Mouse (Mus musculus) midbrain, embryonic 11.5 days (tissue): ENCODE results near the gene Gstm3. TPM values are rescaled to one million over a fixed set of nuclear protein-coding genes. Genes with fewer than 3 reads are reported as not detected.
"Not testable (repeated sequence)": the region's sequence is repeated elsewhere in the genome, so short reads cannot be mapped to it uniquely, and the experiment has no call there.

ENCODE experiments used
- ATAC-seq: fragments of 200-750 bp; cut with Nextera tagmentation; 2 replicates; pipeline ENCODE4 v1.8.0; 2017; ENCODE audit warnings: moderate TSS enrichment, moderate library complexity; ENCODE audit not compliant: low FRiP score
- DNase-seq: peaks from one replicate; pipeline ENCODE4 v3.0.0; 2015; ENCODE audit warnings: low spot score; ENCODE audit errors: missing footprints
- H3K27ac ChIP-seq: fragments of 300-500 bp; sonication (generic); 2 replicates; pipeline ENCODE4 v1.5.1; 2014; ENCODE audit warnings: low read depth, low read length
- H3K27me3 ChIP-seq: fragments of 300-500 bp; sonication (generic); 2 replicates; pipeline ENCODE4 v1.6.1; 2014; ENCODE audit warnings: mild to moderate bottlenecking, low read length, moderate library complexity, mixed read lengths; ENCODE audit not compliant: control insufficient read depth, insufficient read depth
- H3K36me3 ChIP-seq: fragments of 300-500 bp; sonication (generic); 2 replicates; pipeline ENCODE4 v1.6.1; 2014; ENCODE audit warnings: mild to moderate bottlenecking, low read length, moderate library complexity, mixed read lengths; ENCODE audit not compliant: control insufficient read depth, insufficient read depth
- H3K4me1 ChIP-seq: fragments of 300-500 bp; sonication (generic); 2 replicates; pipeline ENCODE4 v1.6.1; 2014; ENCODE audit warnings: low read length; ENCODE audit not compliant: control insufficient read depth, insufficient read depth
- H3K4me2 ChIP-seq: fragments of 300-500 bp; sonication (generic); 2 replicates; pipeline ENCODE4 v1.6.1; 2014; ENCODE audit warnings: mild to moderate bottlenecking, moderate library complexity
- H3K4me3 ChIP-seq: fragments of 300-500 bp; sonication (generic); 2 replicates; pipeline ENCODE4 v1.5.1; 2014; ENCODE audit warnings: low read depth, low read length
- H3K9ac ChIP-seq: fragments of 300-500 bp; sonication (generic); 2 replicates; pipeline ENCODE4 v1.6.1; 2014; ENCODE audit warnings: low read length
- H3K9me3 ChIP-seq: fragments of 300-500 bp; sonication (generic); 2 replicates; pipeline ENCODE4 v1.6.1; 2016; ENCODE audit warnings: low read length; ENCODE audit not compliant: control insufficient read depth
- WGBS: fragments of 180-500 bp; shearing (Covaris S2); extraction: QIAGEN DNeasy Blood & Tissue Kit; methylation state at CpG from one replicate; pipeline ENCODE4 v1.1.7; 2014; 5-methylcytosine and 5-hydroxymethylcytosine counted together
- polyA plus RNA-seq: library from polyadenylated mRNA; unstranded; fragments of >200 nt; fragmentation: Nextera tagmentation; extraction: Ambion mirVana; gene quantifications from 2 replicates; pipeline ENCODE4 v1.2.1, GENCODE M21; 2014

Gene Gstm3
- polyA plus RNA-seq, 1 experiment from 2014 or later = not detected

GRCm38 (mm10) chr3:108010286-108010685 lies 41.2 kb upstream of the Gstm3 start:
- Histone ChIP-seq H3K4me3 (no peak overlapping the region), H3K36me3 (no peaks in the 10 kb centered on the region), H3K27ac (no peak overlapping the region), H3K4me1 (peaks cover 2% of the 10 kb centered on the region; the same call in 1 of the 2 replicates), H3K9ac (no peak overlapping the region), H3K27me3 (no peaks in the 10 kb centered on the region), H3K4me2 (no peak overlapping the region), H3K9me3 (no peaks in the 10 kb centered on the region)
- DNase-seq (no peak), ATAC-seq (no peak)
- 79% methylated on average over 2 of the region's 2 CpGs for WGBS

- Histone ChIP-seq H3K36me3 (no peaks in the 10 kb centered on the region), H3K9me3 (no peaks in the 10 kb centered on the region), H3K4me2 (no peak overlapping the region), H3K27ac (no peak overlapping the region), H3K4me3 (no peak overlapping the region), H3K27me3 (no peaks in the 10 kb centered on the region), H3K9ac (no peak overlapping the region), H3K4me1 (no peaks in the 10 kb centered on the region)
- DNase-seq (no peak), ATAC-seq (no peak)
- 90% methylated on average over 8 of the region's 8 CpGs for WGBS
Observed at GRCm38 (mm10) chr3:108002021-108002420, 32.9 kb upstream of the Gstm3 start.

GRCm38 (mm10) chr3:107999491-107999890 lies 30.4 kb upstream of the Gstm3 start:
- H3K9ac ChIP-seq = no peak overlapping the region
- H3K4me1 ChIP-seq = no peaks in the 10 kb centered on the region
- DNase-seq = no peak
- H3K4me2 ChIP-seq = no peak overlapping the region
- no peak overlapping the region for H3K4me3 ChIP-seq
- no peaks in the 10 kb centered on the region for H3K9me3 ChIP-seq
- H3K27ac ChIP-seq = no peak overlapping the region
- WGBS = 92% methylated on average over 3 of the region's 3 CpGs
- ATAC-seq = no peak
- no peaks in the 10 kb centered on the region for H3K27me3 ChIP-seq
- H3K36me3 ChIP-seq = no peaks in the 10 kb centered on the region

- H3K27me3 ChIP-seq = no peaks in the 10 kb centered on the region
- H3K4me2 ChIP-seq = no peak overlapping the region
- H3K9me3 ChIP-seq = no peaks in the 10 kb centered on the region
- whole genome bisulfite sequencing = 90% methylated on average over 3 of the region's 3 CpGs
- no peak for ATAC-seq
- no peak for DNase-seq
- no peaks in the 10 kb centered on the region for H3K4me1 ChIP-seq
- no peak overlapping the region for H3K27ac ChIP-seq
- H3K36me3 ChIP-seq = no peaks in the 10 kb centered on the region
- no peak overlapping the region for H3K4me3 ChIP-seq
- no peak overlapping the region for H3K9ac ChIP-seq
Observed at GRCm38 (mm10) chr3:107998591-107998990, 29.5 kb upstream of the Gstm3 start.

GRCm38 (mm10) chr3:107996576-107996975 lies 27.5 kb upstream of the Gstm3 start:
- Histone ChIP-seq H3K4me1 (no peaks in the 10 kb centered on the region), H3K9ac (no peak overlapping the region), H3K9me3 (no peaks in the 10 kb centered on the region), H3K4me2 (no peak overlapping the region), H3K36me3 (no peaks in the 10 kb centered on the region), H3K27me3 (no peaks in the 10 kb centered on the region), H3K4me3 (no peak overlapping the region), H3K27ac (no peak overlapping the region)
- no peak for ATAC-seq
- WGBS = 82% methylated on average over 4 of the region's 4 CpGs
- DNase-seq = no peak

- not testable (repeated sequence) for H3K4me1 ChIP-seq, H3K27ac ChIP-seq, H3K36me3 ChIP-seq, H3K9me3 ChIP-seq, H3K9ac ChIP-seq, H3K27me3 ChIP-seq, DNase-seq, ATAC-seq, H3K4me2 ChIP-seq, H3K4me3 ChIP-seq
- WGBS = 76% methylated on average over 2 of the region's 2 CpGs
Observed at GRCm38 (mm10) chr3:107995974-107996373, 26.9 kb upstream of the Gstm3 start.

- no peak within 1 kb of the TSS for H3K9ac ChIP-seq
- H3K27ac ChIP-seq = no peak within 1 kb of the TSS
- H3K4me3 ChIP-seq = no peak within 1 kb of the TSS
- ATAC-seq (no peak), DNase-seq (no peak)
- no peaks in the 10 kb centered on the region for H3K36me3 ChIP-seq
- H3K27me3 ChIP-seq = no peaks in the 10 kb centered on the region
- H3K4me1 ChIP-seq = no peaks in the 10 kb centered on the region
- no peaks in the 10 kb centered on the region for H3K9me3 ChIP-seq
- no peak within 1 kb of the TSS for H3K4me2 ChIP-seq
- 70% methylated on average over 8 of the region's 8 CpGs for WGBS
Observed at GRCm38 (mm10) chr3:107986041-107986562, 17.0 kb upstream of the Gstm3 start, which contains the start of gene Gstm2. Gstm2 (minus strand) TSS chr3:107986453.

- H3K4me3 ChIP-seq, H3K4me1 ChIP-seq, ATAC-seq, H3K4me2 ChIP-seq, DNase-seq, H3K9me3 ChIP-seq, H3K27ac ChIP-seq, H3K9ac ChIP-seq, H3K36me3 ChIP-seq, H3K27me3 ChIP-seq: not testable (repeated sequence)
- 96% methylated on average over 2 of the region's 2 CpGs for WGBS
Observed at GRCm38 (mm10) chr3:107985141-107985540, 16.1 kb upstream of the Gstm3 start.

- 86% methylated on average over 5 of the region's 5 CpGs for WGBS
- no peak for ATAC-seq
- H3K4me1 ChIP-seq = no peaks in the 10 kb centered on the region
Observed at GRCm38 (mm10) chr3:107984471-107984870, 15.4 kb upstream of the Gstm3 start.

More at GRCm38 (mm10) chr3:107984471-107984870, 15.4 kb upstream of the Gstm3 start:
- no peak overlapping the region for H3K9ac ChIP-seq
- no peaks in the 10 kb centered on the region for H3K27me3 ChIP-seq
- H3K9me3 ChIP-seq = no peaks in the 10 kb centered on the region
- DNase-seq = no peak
- H3K4me3 ChIP-seq = no peak overlapping the region
- H3K27ac ChIP-seq = no peak overlapping the region
- H3K4me2 ChIP-seq = no peak overlapping the region
- H3K36me3 ChIP-seq = no peaks in the 10 kb centered on the region
